In genomic region chr2:127507967-127508660, GRCm38 (mm10) we compare ENCODE assay signal across 11 mouse cellular contexts. TPM values are rescaled to one million over a fixed set of nuclear protein-coding genes. Genes with fewer than 3 reads are reported as not detected.
A peak's percentile ranks its signal among the peaks of the same experiment; 100 is the strongest.
DNase-seq lines count a peak whose midpoint lies in the region; ATAC-seq and TF ChIP-seq lines count a peak whose summit lies in the region.
"Had no signal": no experiment of that assay in that cellular context is flagged by ENCODE, and none has a peak within 500 bp of the region (broad histone marks: within the 10 kb centered on the region; RNA-seq: fewer than 3 reads in every experiment).

No protein-coding gene starts in this region.

- no peak overlapping the region for H3K4me3 ChIP-seq in lung, embryonic 14.5 days (ENCODE audit: low read depth, low read length)
- H3K4me3 ChIP-seq: forebrain, embryonic 12.5 days had no signal

- no peak for TF ChIP-seq CTCF in lung, embryonic 14.5 days (IDR thresholded peaks at IDR 0.05; ENCODE audit: low read depth)

- peaks cover 2% of the 10 kb centered on the region; the same call in 1 of the 2 replicates for H3K4me1 ChIP-seq in lung, embryonic 14.5 days (ENCODE audit: insufficient read depth)

- ATAC-seq in lung, embryonic 14.5 days (ENCODE audit: insufficient read depth) = peak; percentile 33; the same call in 1 of the 2 replicates
- ATAC-seq in erythroid progenitor cell, adult 5-6 weeks (replicated peaks; ENCODE audit: low FRiP score, poor library complexity, severe bottlenecking) = no peak

- H3K27ac ChIP-seq in lung, embryonic 14.5 days (ENCODE audit: low read depth) = no peak overlapping the region
- H3K27ac ChIP-seq: forebrain, embryonic 12.5 days had no signal

- WGBS in lung, embryonic 14.5 days = 59% methylated on average over 7 of the region's 7 CpGs

- no peak overlapping the region for H3K9ac ChIP-seq in lung, embryonic 14.5 days
- H3K9ac ChIP-seq: forebrain, embryonic 12.5 days had no signal

- no peaks in the 10 kb centered on the region for H3K9me3 ChIP-seq in lung, embryonic 14.5 days (ENCODE audit: low read depth, low read length)
- H3K9me3 ChIP-seq: forebrain, embryonic 12.5 days had no signal

- no peaks in the 10 kb centered on the region for H3K27me3 ChIP-seq in lung, embryonic 14.5 days (ENCODE audit: insufficient read depth, low read length)
- H3K27me3 ChIP-seq: forebrain, embryonic 12.5 days had no signal

- no peak overlapping the region for H3K4me2 ChIP-seq in lung, embryonic 14.5 days
- H3K4me2 ChIP-seq: forebrain, embryonic 12.5 days had no signal

- no peaks in the 10 kb centered on the region for H3K36me3 ChIP-seq in lung, embryonic 14.5 days (ENCODE audit: insufficient read depth)

- peak; percentile 18 for DNase-seq in heart, postnatal 4 days
- DNase-seq in heart, adult 18-20 months = no peak
- DNase-seq in urinary bladder, postnatal 14 days (ENCODE audit: low spot score) = peak; percentile 84
- no peak for DNase-seq in urinary bladder, postnatal 10 days (ENCODE audit: low spot score)
- peak; percentile 85 for DNase-seq in lung, embryonic 14.5 days
- DNase-seq in urinary bladder, postnatal 36 days (ENCODE audit: low spot score in 2 of 2) = peak; percentile 64 to 71
- DNase-seq in gastrocnemius, postnatal 4 days (ENCODE audit: low spot score in 2 of 2) = no peak

RNA-seq across cellular contexts. Expression of gene Kcnip3, which starts 13.8 kb away (rescaled TPM):
- 1 to 10 TPM; 1.3 TPM for total RNA-seq in heart, postnatal 4 days (2021)
- total RNA-seq in heart, adult 18-20 months (2021) = 1 to 10 TPM; 1.5 to 1.8 TPM
- polyA plus RNA-seq in lung, embryonic 14.5 days (2014; fragmentation: Nextera tagmentation; extraction: Ambion mirVana) = 8.1 and 8.5 TPM in 2 replicates
- total RNA-seq in erythroid progenitor cell, adult 5-6 weeks (2015; ENCODE audit: low replicate concordance) = 1.4 and 4.2 TPM in 2 replicates
- total RNA-seq in erythroid progenitor cell, adult 5-6 weeks (2017; ENCODE audit: low replicate concordance) = 0.51 and 1.6 TPM in 2 replicates
- 1 to 10 TPM in 1 of 2 experiments, under 1 TPM in 1; 0.64 to 1.0 TPM for total RNA-seq in gastrocnemius, postnatal 4 days (2021)

RNA-seq across cellular contexts. Expression of gene Prom2, which starts 33.2 kb away (rescaled TPM):
- under 1 TPM in 1 of 2 experiments, not detected in 1; 0.07 TPM for total RNA-seq in heart, postnatal 4 days (2021)
- under 1 TPM; 0.12 to 0.21 TPM for total RNA-seq in heart, adult 18-20 months (2021)
- polyA plus RNA-seq in lung, embryonic 14.5 days (2014; fragmentation: Nextera tagmentation; extraction: Ambion mirVana) = 1.6 and 1.8 TPM in 2 replicates
- total RNA-seq in erythroid progenitor cell, adult 5-6 weeks (2015; ENCODE audit: low replicate concordance) = not detected in 2 replicates
- not detected in 2 replicates for total RNA-seq in erythroid progenitor cell, adult 5-6 weeks (2017; ENCODE audit: low replicate concordance)
- not detected for total RNA-seq in gastrocnemius, postnatal 4 days (2021)
- total RNA-seq: liver, adult 2 months had no signal
- polyA plus RNA-seq: neural tube, embryonic 14.5 days had no signal

Comparison
In these comparisons a context has a peak if more than half of its experiments do, and no peak if none do; other contexts are left out.
1. DNase-seq: peak in heart, postnatal 4 days (single experiment), urinary bladder, postnatal 14 days (single experiment), lung, embryonic 14.5 days (single experiment) and urinary bladder, postnatal 36 days (2 of 2); none in heart, adult 18-20 months (0 of 2), urinary bladder, postnatal 10 days (single experiment) and gastrocnemius, postnatal 4 days (0 of 2).